Mouse (Mus musculus) liver, postnatal 0 days (tissue): ENCODE results near the gene Prrx2. TPM values are rescaled to one million over a fixed set of nuclear protein-coding genes. Genes with fewer than 3 reads are reported as not detected.

ENCODE experiments used
- ATAC-seq: fragments of 200-750 bp; cut with Nextera tagmentation; 2 replicates; pipeline ENCODE4 v1.8.0; 2017; ENCODE audit warnings: mild to moderate bottlenecking, moderate library complexity
- DNase-seq: peaks from one replicate; pipeline ENCODE4 v3.0.0-alpha.2; 2016
- H3K27ac ChIP-seq: fragments of 300-500 bp; sonication (generic); 2 replicates; pipeline ENCODE4 v1.5.1; 2014; ENCODE audit warnings: antibody characterized with exemption, moderate library complexity, mild to moderate bottlenecking, low read depth
- H3K27me3 ChIP-seq: fragments of 300-500 bp; sonication (generic); 2 replicates; pipeline ENCODE4 v1.6.1; 2014; ENCODE audit warnings: low read length, control low read depth, mixed read lengths; ENCODE audit not compliant: insufficient read depth
- H3K36me3 ChIP-seq: fragments of 300-500 bp; sonication (generic); replicated peaks from 2 replicates; pipeline ENCODE4 v1.6.1; 2014; ENCODE audit warnings: mild to moderate bottlenecking, control low read depth, low read length, moderate library complexity, mixed read lengths; ENCODE audit not compliant: insufficient read depth
- H3K4me1 ChIP-seq: fragments of 300-500 bp; sonication (generic); 2 replicates; pipeline ENCODE4 v1.6.1; 2014; ENCODE audit warnings: antibody characterized with exemption, mild to moderate bottlenecking, control low read depth; ENCODE audit not compliant: insufficient read depth
- H3K4me2 ChIP-seq: fragments of 300-500 bp; sonication (generic); 2 replicates; pipeline ENCODE4 v1.6.1; 2014; ENCODE audit warnings: low read depth, mild to moderate bottlenecking, low read length, moderate library complexity, mixed read lengths
- H3K4me3 ChIP-seq: fragments of 300-500 bp; sonication (generic); 2 replicates; pipeline ENCODE4 v1.5.1; 2014; ENCODE audit warnings: low read depth, low read length
- H3K9ac ChIP-seq: fragments of 300-500 bp; sonication (generic); replicated peaks from 2 replicates; pipeline ENCODE4 v1.6.1; 2014; ENCODE audit warnings: mild to moderate bottlenecking, moderate library complexity
- H3K9me3 ChIP-seq: fragments of 300-500 bp; sonication (generic); 2 replicates; pipeline ENCODE4 v1.6.1; 2016; ENCODE audit warnings: mild to moderate bottlenecking, control low read depth, low read length, mixed read lengths
- CTCF ChIP-seq: sonication (generic); IDR thresholded peaks from 2 replicates; pipeline ENCODE4 v1.5.1; 2016; ENCODE audit warnings: antibody characterized with exemption, low read depth
- EP300 ChIP-seq: IDR thresholded peaks from 2 replicates; pipeline ENCODE4 v1.6.1; 2016; ENCODE audit warnings: antibody characterized with exemption, low read depth, mild to moderate bottlenecking
- WGBS: fragments of 180-500 bp; shearing (Covaris S2); extraction: QIAGEN DNeasy Blood & Tissue Kit; methylation state at CpG from one replicate; pipeline ENCODE4 v1.1.7; 2014; ENCODE audit not compliant: insufficient replicate concordance; 5-methylcytosine and 5-hydroxymethylcytosine counted together
- polyA plus RNA-seq: library from polyadenylated mRNA; unstranded; fragments of >200 nt; fragmentation: Nextera tagmentation; extraction: Ambion mirVana; gene quantifications from 2 replicates; pipeline ENCODE4 v1.2.1, GENCODE M21; 2015

The Prrx2 gene
- 0.07 and 0.17 TPM in 2 replicates for polyA plus RNA-seq

DNA sequence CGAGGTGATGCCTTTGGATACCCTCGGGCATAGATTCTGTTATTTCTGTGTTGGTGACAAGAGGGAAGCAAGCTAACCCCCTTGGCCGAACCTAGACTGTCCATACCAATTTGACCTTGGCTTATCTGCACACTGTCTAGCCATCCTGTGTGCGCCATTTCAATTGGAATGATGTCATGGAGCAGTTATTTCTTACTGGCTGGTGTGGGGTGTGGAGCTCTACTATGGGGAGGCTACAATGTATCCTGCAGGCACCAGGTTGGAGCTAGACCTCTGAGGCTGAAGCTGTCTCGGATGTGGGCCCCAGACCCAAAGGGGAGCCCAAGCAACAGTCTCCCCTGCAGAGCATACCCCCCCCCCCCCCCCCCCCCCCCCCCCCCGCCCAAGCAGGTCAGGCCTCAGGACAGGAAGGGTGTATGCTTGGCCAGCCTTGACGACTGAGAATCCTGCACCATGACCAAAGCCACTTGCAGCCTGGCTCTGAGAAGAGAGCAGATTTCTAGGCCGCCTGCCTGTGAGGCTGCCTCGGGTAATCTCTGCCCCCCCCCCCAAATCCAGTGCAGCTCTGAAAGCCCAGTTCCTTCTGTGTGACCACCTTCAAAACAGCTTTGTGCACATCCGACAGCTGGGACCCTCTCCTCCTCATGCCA is at the start of gene Prrx2:
Prrx2 (plus strand) TSS at position 600 of the 650 bp plus-strand sequence.
- no peak within 1 kb of the TSS for H3K4me2 ChIP-seq
- no peaks in the 10 kb centered on the region for H3K36me3 ChIP-seq
- TF ChIP-seq EP300 (no peak), CTCF (no peak)
- H3K27me3 ChIP-seq: no peaks in the 10 kb centered on the region
- no peaks in the 10 kb centered on the region for H3K4me1 ChIP-seq
- ATAC-seq: no peak
- no peak within 1 kb of the TSS for H3K9ac ChIP-seq
- DNase-seq: no peak
- no peak within 1 kb of the TSS for H3K27ac ChIP-seq
- H3K9me3 ChIP-seq: no peaks in the 10 kb centered on the region
- H3K4me3 ChIP-seq: no peak within 1 kb of the TSS
- 63% methylated on average over 8 of the region's 10 CpGs for WGBS

DNA sequence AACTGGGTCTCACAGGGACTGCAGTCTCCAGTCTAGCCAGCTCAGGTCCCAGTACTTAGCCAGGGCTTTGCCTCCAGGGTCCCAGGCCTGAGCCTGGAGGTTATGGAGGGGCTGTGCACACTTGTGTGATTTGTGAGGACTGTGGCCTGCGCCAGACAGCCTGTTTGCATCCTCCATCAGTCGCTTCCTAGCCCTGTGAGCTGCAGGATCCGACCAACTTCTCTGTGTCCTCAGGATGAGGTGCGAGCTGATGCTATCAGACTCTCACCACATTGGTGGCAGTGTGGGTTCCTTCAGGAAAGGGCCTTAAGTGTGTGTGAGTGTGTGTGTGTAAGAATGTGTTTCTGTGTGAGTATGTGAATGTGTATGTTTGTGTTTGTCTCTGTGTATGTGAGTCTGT is 47.3 kb upstream of the Prrx2 start:
- Histone ChIP-seq H3K9me3 (no peaks in the 10 kb centered on the region), H3K9ac (no peak overlapping the region), H3K36me3 (no peaks in the 10 kb centered on the region), H3K4me2 (no peak overlapping the region), H3K27me3 (peaks cover 3% of the 10 kb centered on the region; the same call in 1 of the 2 replicates), H3K27ac (no peak overlapping the region), H3K4me3 (no peak overlapping the region), H3K4me1 (peaks cover 14% of the 10 kb centered on the region)
- 52% methylated on average over 4 of the region's 4 CpGs for WGBS
- ATAC-seq (no peak), DNase-seq (no peak)
- TF ChIP-seq EP300: no peak
- no peak for TF ChIP-seq CTCF

DNA sequence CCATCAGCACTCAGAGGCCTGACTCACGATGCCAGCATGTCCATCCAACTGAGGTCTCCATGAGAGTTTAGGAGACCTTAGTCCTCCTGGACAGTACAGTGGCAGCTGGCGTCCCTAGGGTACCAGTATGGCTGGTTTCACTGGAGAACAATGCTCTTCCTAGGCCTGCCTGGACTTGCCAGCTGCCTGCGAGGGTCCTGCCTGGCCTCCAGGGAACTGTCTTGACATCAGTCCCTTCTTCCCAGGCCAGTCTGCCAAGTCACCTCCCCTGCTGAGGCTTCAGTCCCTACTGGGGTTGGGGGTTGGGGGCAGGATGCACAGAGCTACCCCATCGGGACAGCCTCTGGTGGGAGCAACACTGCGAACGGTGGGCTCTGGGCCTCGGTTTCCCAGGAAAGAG is 42.7 kb upstream of the Prrx2 start:
- Histone ChIP-seq H3K27me3 (no peaks in the 10 kb centered on the region), H3K9me3 (no peaks in the 10 kb centered on the region), H3K27ac (no peak overlapping the region), H3K36me3 (no peaks in the 10 kb centered on the region), H3K4me2 (no peak overlapping the region), H3K9ac (no peak overlapping the region), H3K4me3 (no peak overlapping the region), H3K4me1 (peaks cover 7% of the 10 kb centered on the region)
- TF ChIP-seq CTCF: no peak
- no peak for ATAC-seq
- WGBS: 77% methylated on average over 7 of the region's 7 CpGs
- DNase-seq: no peak

DNA sequence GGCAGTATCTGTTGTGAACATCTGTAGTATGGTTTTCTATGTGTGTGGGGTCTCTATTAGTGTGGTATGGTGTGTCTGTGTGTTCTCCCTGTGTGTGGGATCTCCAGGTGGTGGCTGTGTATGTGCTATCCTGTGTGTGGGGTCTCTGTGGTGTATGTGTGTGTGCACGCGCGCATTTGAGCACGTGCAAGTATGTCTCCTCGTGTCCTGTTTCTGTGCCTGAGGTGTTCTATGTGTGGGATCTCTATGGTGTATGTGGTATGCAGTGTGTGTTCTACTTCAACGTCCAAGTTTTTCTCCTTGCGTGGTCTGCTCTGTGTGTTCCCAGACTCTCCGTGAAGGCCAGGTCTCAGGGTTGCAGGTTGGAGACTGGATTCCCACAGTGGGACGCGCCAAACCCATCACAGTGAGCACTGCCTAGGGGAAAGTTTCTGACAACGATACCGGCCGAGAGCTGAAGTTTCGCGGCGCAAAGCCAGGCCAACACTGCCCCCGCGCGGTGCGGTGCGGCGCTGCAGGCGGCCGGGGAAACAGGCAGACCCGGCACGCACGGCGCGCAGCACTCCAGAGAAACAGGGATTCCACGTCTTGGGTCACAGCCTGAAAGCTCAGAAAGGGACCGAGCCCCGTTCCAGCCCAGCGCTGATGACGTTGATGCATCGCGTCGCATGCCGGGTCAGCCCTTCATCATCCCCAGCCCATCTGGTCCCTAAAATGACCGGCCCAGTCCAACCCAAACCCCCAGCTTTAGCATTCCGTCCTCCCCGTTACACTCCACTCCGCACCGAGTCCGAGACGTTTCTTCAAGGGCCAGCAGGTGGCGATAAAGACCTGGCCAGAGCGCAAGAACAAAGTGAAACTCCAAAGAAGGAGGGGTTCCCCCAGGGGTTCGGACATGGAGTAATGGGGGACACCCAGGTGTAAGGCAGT is 40.3 kb upstream of the Prrx2 start:
- H3K27ac ChIP-seq: no peak overlapping the region
- peak; percentile 89 for ATAC-seq

DNA sequence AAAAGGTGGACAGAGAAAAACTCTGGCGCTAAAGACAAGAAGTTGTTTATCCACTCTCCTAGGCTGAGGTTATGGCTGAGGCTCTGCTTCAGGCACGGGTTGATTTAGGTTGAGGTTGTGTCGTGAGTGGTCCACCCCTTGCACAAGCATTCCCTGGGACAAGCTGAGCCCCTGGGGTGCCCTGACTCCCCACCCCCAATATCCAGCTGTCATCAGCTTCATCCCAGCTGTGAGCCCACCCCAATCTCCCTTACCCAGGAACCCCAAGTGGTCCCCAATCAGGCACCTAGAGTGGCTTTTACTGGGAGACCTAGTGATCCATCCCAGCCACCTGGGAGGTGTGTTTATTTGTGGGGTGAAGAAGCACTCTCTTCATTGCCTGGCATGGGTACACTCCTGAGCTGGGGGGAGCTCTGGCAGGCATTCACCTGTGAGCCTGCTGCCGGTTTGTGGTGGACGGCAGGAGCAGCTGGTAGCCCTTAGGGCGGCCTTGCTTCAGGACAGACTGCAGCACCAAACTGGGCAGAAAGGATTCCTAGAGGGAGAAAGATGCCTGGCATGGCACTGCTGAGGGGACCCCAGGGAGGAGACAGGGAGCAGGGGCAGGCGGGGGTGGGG is 39.4 kb upstream of the Prrx2 start:
- H3K27ac ChIP-seq: no peak overlapping the region
- H3K9ac ChIP-seq: no peak overlapping the region; the same call in 1 of the 2 replicates
- TF ChIP-seq EP300: no peak
- TF ChIP-seq CTCF: no peak
- ATAC-seq: no peak
- peak overlapping the region; percentile 38 for H3K4me3 ChIP-seq
- H3K4me2 ChIP-seq: peak overlapping the region; percentile 83
- peaks cover 22% of the 10 kb centered on the region for H3K27me3 ChIP-seq
- H3K9me3 ChIP-seq: no peaks in the 10 kb centered on the region
- DNase-seq: no peak
- peaks cover 7% of the 10 kb centered on the region for H3K4me1 ChIP-seq
- H3K36me3 ChIP-seq: no peaks in the 10 kb centered on the region
- WGBS: 64% methylated on average over 7 of the region's 7 CpGs

More for the DNA sequence above, 40.3 kb upstream of the Prrx2 start:
- 3% methylated on average over 48 of the region's 48 CpGs for WGBS
- Histone ChIP-seq H3K4me1 (peaks cover 7% of the 10 kb centered on the region), H3K4me2 (peak overlapping the region; percentile 83), H3K9me3 (no peaks in the 10 kb centered on the region), H3K36me3 (no peaks in the 10 kb centered on the region), H3K27me3 (peaks cover 13% of the 10 kb centered on the region; the same call in 1 of the 2 replicates), H3K9ac (no peak overlapping the region; the same call in 1 of the 2 replicates), H3K4me3 (peak overlapping the region; percentile 38)
- peak; percentile 93 for DNase-seq
- TF ChIP-seq EP300 (no peak), CTCF (peak; percentile 92)

DNA sequence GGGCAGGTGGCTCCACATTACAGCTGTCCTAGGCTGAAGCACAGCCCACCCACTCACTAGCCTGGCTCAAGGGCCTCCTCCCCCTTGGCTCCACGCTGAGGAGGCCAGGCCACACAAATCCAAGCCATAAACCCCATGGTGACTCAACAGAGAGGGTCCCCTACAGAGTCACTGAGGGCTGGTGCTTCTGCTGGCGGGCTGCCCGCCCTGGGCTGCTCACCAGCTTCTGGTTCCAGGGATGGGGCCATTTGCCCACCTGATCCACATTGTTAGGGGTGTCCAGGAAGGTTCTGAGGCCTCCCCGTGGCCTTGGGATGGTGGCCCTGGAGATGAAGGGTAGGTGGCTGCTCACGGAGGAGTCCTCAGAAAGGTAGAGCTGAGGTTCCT is 38.9 kb upstream of the Prrx2 start:
- H3K9ac ChIP-seq: no peak overlapping the region
- 71% methylated on average over 5 of the region's 5 CpGs for WGBS
- TF ChIP-seq EP300 (no peak), CTCF (no peak)
- H3K4me3 ChIP-seq: no peak overlapping the region
- H3K36me3 ChIP-seq: no peaks in the 10 kb centered on the region
- H3K4me2 ChIP-seq: peak overlapping the region; percentile 59; the same call in 1 of the 2 replicates
- no peak for ATAC-seq
- H3K27ac ChIP-seq: no peak overlapping the region
- no peaks in the 10 kb centered on the region for H3K9me3 ChIP-seq
- H3K4me1 ChIP-seq: peaks cover 7% of the 10 kb centered on the region
- no peak for DNase-seq
- H3K27me3 ChIP-seq: peaks cover 27% of the 10 kb centered on the region
